7 mouse cellular contexts compared by ENCODE assay signal in the genomic region with DNA sequence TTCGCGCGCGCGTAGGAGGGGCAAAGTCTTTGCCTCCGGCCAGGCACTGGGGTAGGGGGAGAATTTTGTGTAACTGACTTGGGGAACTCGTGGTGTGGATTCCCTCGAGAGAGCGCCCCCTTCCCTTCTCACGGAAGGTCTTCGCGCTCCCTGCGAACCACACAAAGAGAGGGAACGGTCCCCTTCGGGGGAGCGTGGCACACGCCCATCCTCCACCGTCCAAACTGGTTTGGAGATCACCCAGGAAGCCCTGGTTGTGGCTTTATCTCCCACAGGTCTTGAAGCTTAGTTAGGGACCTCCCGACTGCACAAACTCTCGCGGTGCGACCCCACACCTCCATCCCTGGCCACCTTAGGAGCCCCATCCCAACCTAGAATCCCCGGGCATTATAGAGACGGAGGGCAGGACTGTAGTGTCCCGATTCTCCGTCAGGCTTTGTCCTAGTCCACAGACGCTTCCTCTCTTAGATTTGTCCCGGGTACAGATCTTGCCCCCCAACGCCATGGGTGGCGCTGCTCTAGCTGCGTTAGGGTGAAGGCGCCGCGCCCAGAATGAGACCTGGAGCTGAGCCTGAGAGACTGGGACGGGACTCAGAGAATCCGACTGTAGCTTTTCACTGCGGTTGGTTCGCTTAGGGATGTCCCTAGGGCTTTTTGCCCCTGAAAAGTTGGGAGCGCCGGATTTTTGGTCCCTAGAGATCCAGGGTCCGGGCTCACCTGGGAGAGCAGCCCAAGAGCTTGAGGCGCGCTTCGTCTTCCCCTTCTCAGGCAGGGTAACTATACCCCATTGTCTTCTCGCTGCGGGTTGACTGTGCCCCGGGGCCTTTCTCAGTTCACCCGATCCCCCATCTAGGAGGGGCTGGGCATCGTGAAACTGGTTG. TPM values are rescaled to one million over a fixed set of nuclear protein-coding genes. Genes with fewer than 3 reads are reported as not detected.
DNase-seq lines count a peak whose midpoint lies in the region; ATAC-seq and TF ChIP-seq lines count a peak whose summit lies in the region.

No protein-coding gene starts in this region.

- H3K27me3 ChIP-seq in MEL (ENCODE audit: control insufficient read depth in 1 of 2, insufficient read depth in 2 of 2, low read length in 2 of 2), result no peaks in the 10 kb centered on the region
- H3K27me3 ChIP-seq in forebrain, embryonic 15.5 days, result no peaks in the 10 kb centered on the region
- H3K27me3 ChIP-seq in liver, embryonic 16.5 days (ENCODE audit: control insufficient read depth, insufficient read depth, low read depth, low read length), result no peaks in the 10 kb centered on the region
- H3K27me3 ChIP-seq in neural tube, embryonic 13.5 days, result 0 out of 2 replicates have a peak, but pooled peaks cover 5% of the 10 kb centered on the region

- peak overlapping the region; percentile 63 for H3K27ac ChIP-seq in MEL (ENCODE audit: control insufficient read depth, low read depth, low read length)
- peak overlapping the region; percentile 99 for H3K27ac ChIP-seq in forebrain, embryonic 15.5 days (replicated peaks)
- H3K27ac ChIP-seq in liver, embryonic 16.5 days (ENCODE audit: low read length), result peak overlapping the region; percentile 98
- peak overlapping the region; percentile 100 for H3K27ac ChIP-seq in neural tube, embryonic 13.5 days (replicated peaks)

- peak; percentile 11; the same call in 1 of the 2 replicates for TF ChIP-seq RAD21 in MEL (IDR thresholded peaks at IDR 0.05; ENCODE audit: low read depth, low read length)

- WGBS in forebrain, embryonic 15.5 days, result under 1% methylated on average over 48 of the region's 49 CpGs
- under 1% methylated on average over 49 of the region's 49 CpGs for WGBS in liver, embryonic 16.5 days (ENCODE audit: insufficient replicate concordance)
- under 1% methylated on average over 49 of the region's 49 CpGs for WGBS in neural tube, embryonic 13.5 days

- peak; percentile 70 for ATAC-seq in forebrain, embryonic 15.5 days (replicated peaks)
- ATAC-seq in liver, embryonic 16.5 days (ENCODE audit: low read depth), result peak; percentile 19
- peak; percentile 49 for ATAC-seq in neural tube, embryonic 13.5 days (ENCODE audit: low read depth)

- TF ChIP-seq EP300 in MEL (IDR thresholded peaks at IDR 0.05; ENCODE audit: low read depth in 1 of 2, low read length in 2 of 2), result peak in 1 of 2 experiments; percentile 7; a peak in 1 of 4 replicates

- peak overlapping the region; percentile 85 for H3K9ac ChIP-seq in MEL (ENCODE audit: control insufficient read depth, low read depth, low read length, poor library complexity, severe bottlenecking)
- peak overlapping the region; percentile 91 for H3K9ac ChIP-seq in forebrain, embryonic 15.5 days (replicated peaks)
- H3K9ac ChIP-seq in liver, embryonic 16.5 days (ENCODE audit: low read depth, low read length), result peak overlapping the region; percentile 99
- H3K9ac ChIP-seq in neural tube, embryonic 13.5 days, result peak overlapping the region; percentile 97

- peak overlapping the region; percentile 69 to 89 for H3K4me3 ChIP-seq in MEL (ENCODE audit: control insufficient read depth in 1 of 2, insufficient read depth in 1 of 2, low read depth in 2 of 2, low read length in 2 of 2)
- peak overlapping the region; percentile 58 for H3K4me3 ChIP-seq in forebrain, embryonic 15.5 days
- H3K4me3 ChIP-seq in liver, embryonic 16.5 days (ENCODE audit: low read depth, low read length), result peak overlapping the region; percentile 94
- H3K4me3 ChIP-seq in neural tube, embryonic 13.5 days, result peak overlapping the region; percentile 67

- peak in 1 of 2 experiments; percentile 54; a peak in 1 of 4 replicates for TF ChIP-seq POLR2A in MEL (IDR thresholded peaks at IDR 0.05; ENCODE audit: control insufficient read depth in 1 of 2, insufficient read depth in 1 of 2, low read depth in 1 of 2, low read length in 2 of 2, poor library complexity in 1 of 2)

- peaks cover 17% of the 10 kb centered on the region for H3K79me2 ChIP-seq in MEL (ENCODE audit: control insufficient read depth, insufficient read depth, low read length, poor library complexity)

- no peaks in the 10 kb centered on the region for H3K36me3 ChIP-seq in MEL (ENCODE audit: control insufficient read depth in 1 of 2, insufficient read depth in 2 of 2, low read length in 2 of 2)
- peaks cover 27% of the 10 kb centered on the region for H3K36me3 ChIP-seq in forebrain, embryonic 15.5 days
- peaks cover 41% of the 10 kb centered on the region for H3K36me3 ChIP-seq in liver, embryonic 16.5 days (ENCODE audit: control insufficient read depth, insufficient read depth)
- H3K36me3 ChIP-seq in neural tube, embryonic 13.5 days, result peaks cover 30% of the 10 kb centered on the region

- DNase-seq in MEL (ENCODE audit: low read depth, low spot score), result peak; percentile 83
- DNase-seq in adrenal gland, postnatal 10 days, result peak; percentile 56
- peak; percentile 29 for DNase-seq in induced T-regulatory cell, adult 2 months (ENCODE audit: low read depth)
- DNase-seq in thymus, postnatal 4 days, result peak; percentile 84

- TF ChIP-seq CTCF in MEL (IDR thresholded peaks at IDR 0.05 in 2 of 3, conservative IDR thresholded peaks at IDR 0.05 in 1 of 3; ENCODE audit: control insufficient read depth in 1 of 3, insufficient read depth in 1 of 3, low read depth in 2 of 3, low read length in 3 of 3, poor library complexity in 1 of 3, severe bottlenecking in 1 of 3), result peak in 2 of 3 experiments; percentile 40 to 48; a peak in 3 of 6 replicates

- H3K9me3 ChIP-seq in MEL (replicated peaks; ENCODE audit: insufficient read depth, low read length), result no peaks in the 10 kb centered on the region
- H3K9me3 ChIP-seq in forebrain, embryonic 15.5 days, result no peaks in the 10 kb centered on the region
- no peaks in the 10 kb centered on the region for H3K9me3 ChIP-seq in liver, embryonic 16.5 days (replicated peaks; ENCODE audit: control insufficient read depth, low read length)
- H3K9me3 ChIP-seq in neural tube, embryonic 13.5 days, result no peaks in the 10 kb centered on the region

- H3K4me2 ChIP-seq in forebrain, embryonic 15.5 days (replicated peaks), result peak overlapping the region; percentile 88
- H3K4me2 ChIP-seq in liver, embryonic 16.5 days (ENCODE audit: low read depth, low read length), result peak overlapping the region; percentile 87
- H3K4me2 ChIP-seq in neural tube, embryonic 13.5 days, result peak overlapping the region; percentile 72

- H3K4me1 ChIP-seq in MEL (ENCODE audit: control insufficient read depth in 1 of 2, insufficient read depth in 2 of 2, low read length in 2 of 2), result no peaks in the 10 kb centered on the region
- H3K4me1 ChIP-seq in forebrain, embryonic 15.5 days, result peaks cover 18% of the 10 kb centered on the region
- H3K4me1 ChIP-seq in liver, embryonic 16.5 days (ENCODE audit: control insufficient read depth, low read depth, low read length), result peaks cover 34% of the 10 kb centered on the region
- peaks cover 38% of the 10 kb centered on the region for H3K4me1 ChIP-seq in neural tube, embryonic 13.5 days (replicated peaks)

TF ChIP-seq in MEL, 35 proteins besides CTCF, POLR2A, EP300 and RAD21 (continues in another document):
- TF ChIP-seq MXI1 (IDR thresholded peaks at IDR 0.05; ENCODE audit: low read depth, low read length) (peak; percentile 52), MAX (IDR thresholded peaks at IDR 0.05; ENCODE audit: low read length) (0 out of 2 replicates have a peak, but pooled peaks have one; percentile 10), UBTF (IDR thresholded peaks at IDR 0.05; ENCODE audit: borderline replicate concordance, insufficient read depth, low read depth, low read length) (0 out of 2 replicates have a peak, but pooled peaks have one; percentile 31), MYC (IDR thresholded peaks at IDR 0.05; ENCODE audit: low read depth, low read length) (0 out of 2 replicates have a peak, but pooled peaks have one; percentile 21), RCOR1 (IDR thresholded peaks at IDR 0.05; ENCODE audit: low read depth, low read length) (peak; percentile 9; the same call in 1 of the 2 replicates), MEF2A (IDR thresholded peaks at IDR 0.05; ENCODE audit: extremely low read depth, insufficient replicate concordance, low read depth, low read length, poor library complexity, severe bottlenecking) (no peak), MYB (IDR thresholded peaks at IDR 0.05; ENCODE audit: low read depth, low read length) (no peak), MAZ (IDR thresholded peaks at IDR 0.05; ENCODE audit: low read depth, low read length) (peak; percentile 0; the same call in 1 of the 2 replicates), USF1 (IDR thresholded peaks at IDR 0.05; ENCODE audit: low read depth, low read length) (no peak), CHD2 (IDR thresholded peaks at IDR 0.05; ENCODE audit: low read length) (peak; percentile 49)

RNA-seq across cellular contexts. Expression of a gene that starts 1.5 kb away (rescaled TPM):
- total RNA-seq in MEL (2012; rRNA removed), result 96.6 and 119 TPM in 2 replicates
- polyA plus RNA-seq in MEL (2012; ENCODE audit: insufficient read depth in 1 of 2, insufficient read length in 2 of 2, low read depth in 1 of 2, low replicate concordance in 2 of 2, missing spikeins in 1 of 2), result 100 to 1,000 TPM in 1 of 2 experiments, not detected in 1; 181 TPM
- total RNA-seq in adrenal gland, postnatal 10 days (2021), result 10 to 100 TPM; 59.7 to 91.7 TPM
- 899 and 974 TPM in 2 replicates for polyA plus RNA-seq in forebrain, embryonic 15.5 days (2015; fragmentation: Nextera tagmentation; extraction: Ambion mirVana)
- polyA plus RNA-seq in liver, embryonic 16.5 days (2015; fragmentation: Nextera tagmentation; extraction: Ambion mirVana), result 927 and 938 TPM in 2 replicates
- 1,087 and 1,092 TPM in 2 replicates for polyA plus RNA-seq in neural tube, embryonic 13.5 days (2015; fragmentation: Nextera tagmentation; extraction: Ambion mirVana)

RNA-seq across cellular contexts. Expression of a gene that starts 38.8 kb away (rescaled TPM):
- 62.3 and 66.5 TPM in 2 replicates for total RNA-seq in MEL (2012; rRNA removed)
- polyA plus RNA-seq in MEL (2012; ENCODE audit: insufficient read depth in 1 of 2, insufficient read length in 2 of 2, low read depth in 1 of 2, low replicate concordance in 2 of 2, missing spikeins in 1 of 2), result 10 to 100 TPM in 1 of 2 experiments, not detected in 1; 93.8 TPM
- total RNA-seq in adrenal gland, postnatal 10 days (2021), result 100 to 1,000 TPM in 1 of 2 experiments, 10 to 100 TPM in 1; 94.1 to 111 TPM
- polyA plus RNA-seq in forebrain, embryonic 15.5 days (2015; fragmentation: Nextera tagmentation; extraction: Ambion mirVana), result 68.7 and 70.2 TPM in 2 replicates
- 21.6 and 26.4 TPM in 2 replicates for polyA plus RNA-seq in liver, embryonic 16.5 days (2015; fragmentation: Nextera tagmentation; extraction: Ambion mirVana)
- 63.9 and 64.8 TPM in 2 replicates for polyA plus RNA-seq in neural tube, embryonic 13.5 days (2015; fragmentation: Nextera tagmentation; extraction: Ambion mirVana)

RNA-seq across cellular contexts. Expression of a gene that starts 55.7 kb away (rescaled TPM):
- 10.1 and 18.7 TPM in 2 replicates for total RNA-seq in MEL (2012; rRNA removed)
- polyA plus RNA-seq in MEL (2012; ENCODE audit: insufficient read depth in 1 of 2, insufficient read length in 2 of 2, low read depth in 1 of 2, low replicate concordance in 2 of 2, missing spikeins in 1 of 2), result 100 to 1,000 TPM in 1 of 2 experiments, not detected in 1; 137 TPM
- 10 to 100 TPM; 18.7 to 26.3 TPM for total RNA-seq in adrenal gland, postnatal 10 days (2021)
- polyA plus RNA-seq in forebrain, embryonic 15.5 days (2015; fragmentation: Nextera tagmentation; extraction: Ambion mirVana), result 14.6 and 20.4 TPM in 2 replicates
- 2.9 and 6.0 TPM in 2 replicates for polyA plus RNA-seq in liver, embryonic 16.5 days (2015; fragmentation: Nextera tagmentation; extraction: Ambion mirVana)
- polyA plus RNA-seq in neural tube, embryonic 13.5 days (2015; fragmentation: Nextera tagmentation; extraction: Ambion mirVana), result 24.5 and 38.8 TPM in 2 replicates

Comparison
In these comparisons a context has a peak if more than half of its experiments do, and no peak if none do; other contexts are left out.
1. Peak in every context shown above with its lines: DNase-seq, ATAC-seq, H3K4me3 ChIP-seq and H3K27ac ChIP-seq.
2. DNase-seq: peak in every context shown above with its lines; median percentile 84 in thymus, postnatal 4 days; 83 in MEL; 56 in adrenal gland, postnatal 10 days; 29 in induced T-regulatory cell, adult 2 months.
3. ATAC-seq: peak in every context shown above with its lines; median percentile 70 in forebrain, embryonic 15.5 days; 49 in neural tube, embryonic 13.5 days; 19 in liver, embryonic 16.5 days.